23 mouse cellular contexts compared by ENCODE assay signal in genomic region chr14:119409334-119410050, GRCm38 (mm10).
A peak's percentile ranks its signal among the peaks of the same experiment; 100 is the strongest.
DNase-seq lines count a peak whose midpoint lies in the region; ATAC-seq lines count a peak whose summit lies in the region.
"Had no signal": no experiment of that assay in that cellular context is flagged by ENCODE, and none has a peak within 500 bp of the region (broad histone marks: within the 10 kb centered on the region; RNA-seq: fewer than 3 reads in every experiment).

No protein-coding gene starts in this region.

- H3K4me1 ChIP-seq in kidney, embryonic 14.5 days (ENCODE audit: control insufficient read depth, insufficient read depth, low read length) = no peaks in the 10 kb centered on the region
- no peaks in the 10 kb centered on the region for H3K4me1 ChIP-seq in neural tube, embryonic 11.5 days (ENCODE audit: control insufficient read depth, insufficient read depth, low read length)
- H3K4me1 ChIP-seq in embryonic facial prominence, embryonic 15.5 days = no peaks in the 10 kb centered on the region
- H3K4me1 ChIP-seq: forebrain, embryonic 13.5 days; hindbrain, embryonic 10.5 days; liver, embryonic 13.5 days; midbrain, embryonic 12.5 days; neural tube, embryonic 12.5 days had no signal

- no peak overlapping the region for H3K4me3 ChIP-seq in kidney, embryonic 14.5 days (ENCODE audit: low read length)
- no peak overlapping the region for H3K4me3 ChIP-seq in neural tube, embryonic 11.5 days (ENCODE audit: low read depth, low read length)
- no peak overlapping the region for H3K4me3 ChIP-seq in embryonic facial prominence, embryonic 15.5 days (replicated peaks)
- H3K4me3 ChIP-seq: forebrain, embryonic 13.5 days; hindbrain, embryonic 10.5 days; liver, embryonic 13.5 days; midbrain, embryonic 12.5 days; neural tube, embryonic 12.5 days had no signal

- WGBS in kidney, embryonic 14.5 days = 43% methylated on average over 11 of the region's 11 CpGs
- WGBS in neural tube, embryonic 11.5 days = 77% methylated on average over 11 of the region's 11 CpGs
- WGBS in embryonic facial prominence, embryonic 15.5 days = 43% methylated on average over 11 of the region's 11 CpGs

- H3K9ac ChIP-seq in kidney, embryonic 14.5 days (ENCODE audit: low read depth, low read length) = no peak overlapping the region
- no peak overlapping the region for H3K9ac ChIP-seq in neural tube, embryonic 11.5 days (ENCODE audit: low read length)
- no peak overlapping the region for H3K9ac ChIP-seq in embryonic facial prominence, embryonic 15.5 days
- H3K9ac ChIP-seq: forebrain, embryonic 13.5 days; liver, embryonic 13.5 days; midbrain, embryonic 12.5 days; neural tube, embryonic 12.5 days had no signal

- ATAC-seq in kidney, embryonic 14.5 days (ENCODE audit: low FRiP score, low TSS enrichment) = peak; percentile 83
- ATAC-seq in neural tube, embryonic 11.5 days (ENCODE audit: insufficient read depth, low FRiP score, low TSS enrichment) = no peak
- ATAC-seq in embryonic facial prominence, embryonic 15.5 days (ENCODE audit: insufficient number of reproducible peaks, low FRiP score, low TSS enrichment, low read depth) = peak; percentile 54; the same call in 1 of the 2 replicates
- ATAC-seq: forebrain, embryonic 13.5 days; intestine, postnatal 0 days had no signal

- H3K27ac ChIP-seq in kidney, embryonic 14.5 days (ENCODE audit: low read depth, low read length) = no peak overlapping the region
- no peak overlapping the region for H3K27ac ChIP-seq in neural tube, embryonic 11.5 days (ENCODE audit: low read depth, low read length)
- no peak overlapping the region for H3K27ac ChIP-seq in embryonic facial prominence, embryonic 15.5 days (replicated peaks)
- H3K27ac ChIP-seq: forebrain, embryonic 13.5 days; hindbrain, embryonic 10.5 days; liver, embryonic 13.5 days; midbrain, embryonic 12.5 days; neural tube, embryonic 12.5 days had no signal

- DNase-seq in kidney, adult 18-20 months = no peak
- peak; percentile 11 for DNase-seq in neural tube, embryonic 11.5 days (ENCODE audit: low spot score)
- DNase-seq in neural tube, embryonic 10.5 days (ENCODE audit: extremely low spot score, low spot score) = no peak
- peak; percentile 73 for DNase-seq in retina, postnatal 1 day
- no peak for DNase-seq in adipocyte (ENCODE audit: low spot score)
- no peak for DNase-seq in spleen, adult 18-20 months
- DNase-seq: adrenal gland, postnatal 36 days; cerebellum, adult 11-12 months; cerebellum, postnatal 10 days; gastrocnemius, postnatal 10 days; heart, adult 11 months; heart, postnatal 10 days; liver, embryonic 13.5 days; lung, adult 2 months; lung, postnatal 14 days had no signal

- peak overlapping the region; percentile 15; the same call in 1 of the 2 replicates for H3K4me2 ChIP-seq in kidney, embryonic 14.5 days (replicated peaks; ENCODE audit: low read depth, low read length)
- no peak overlapping the region for H3K4me2 ChIP-seq in neural tube, embryonic 11.5 days (ENCODE audit: low read depth)
- no peak overlapping the region for H3K4me2 ChIP-seq in embryonic facial prominence, embryonic 15.5 days (replicated peaks)
- H3K4me2 ChIP-seq: forebrain, embryonic 13.5 days; heart, embryonic 11.5 days; liver, embryonic 13.5 days; midbrain, embryonic 12.5 days; neural tube, embryonic 12.5 days had no signal

- no peaks in the 10 kb centered on the region for H3K27me3 ChIP-seq in kidney, embryonic 14.5 days (ENCODE audit: control insufficient read depth, insufficient read depth, low read length)
- H3K27me3 ChIP-seq in neural tube, embryonic 11.5 days (ENCODE audit: control insufficient read depth, insufficient read depth, low read length) = no peaks in the 10 kb centered on the region
- no peaks in the 10 kb centered on the region for H3K27me3 ChIP-seq in embryonic facial prominence, embryonic 15.5 days
- H3K27me3 ChIP-seq: forebrain, embryonic 13.5 days; liver, embryonic 13.5 days; midbrain, embryonic 12.5 days; neural tube, embryonic 12.5 days had no signal

- no peaks in the 10 kb centered on the region for H3K9me3 ChIP-seq in kidney, embryonic 14.5 days (ENCODE audit: control insufficient read depth, low read length)
- no peaks in the 10 kb centered on the region for H3K9me3 ChIP-seq in neural tube, embryonic 11.5 days (ENCODE audit: control insufficient read depth, low read length)
- no peaks in the 10 kb centered on the region for H3K9me3 ChIP-seq in embryonic facial prominence, embryonic 15.5 days (replicated peaks)
- H3K9me3 ChIP-seq: forebrain, embryonic 13.5 days; hindbrain, embryonic 10.5 days; liver, embryonic 13.5 days; midbrain, embryonic 12.5 days; neural tube, embryonic 12.5 days had no signal

- no peaks in the 10 kb centered on the region for H3K36me3 ChIP-seq in kidney, embryonic 14.5 days (ENCODE audit: control insufficient read depth, insufficient read depth, low read length)
- no peaks in the 10 kb centered on the region for H3K36me3 ChIP-seq in neural tube, embryonic 11.5 days (ENCODE audit: control insufficient read depth, insufficient read depth, low read length)
- no peaks in the 10 kb centered on the region for H3K36me3 ChIP-seq in embryonic facial prominence, embryonic 15.5 days
- H3K36me3 ChIP-seq: hindbrain, embryonic 10.5 days; liver, embryonic 13.5 days; midbrain, embryonic 12.5 days; neural tube, embryonic 12.5 days had no signal

Comparison
In these comparisons a context has a peak if more than half of its experiments do, and no peak if none do; other contexts are left out.
1. DNase-seq: peak in neural tube, embryonic 11.5 days (single experiment) and retina, postnatal 1 day (single experiment); none in kidney, adult 18-20 months (single experiment), neural tube, embryonic 10.5 days (single experiment), adipocyte (single experiment) and spleen, adult 18-20 months (0 of 2).